Mouse (Mus musculus) midbrain, embryonic 16.5 days (tissue): ENCODE measurements around the gene Synpr. TPM values are rescaled to one million over a fixed set of nuclear protein-coding genes. Genes with fewer than 3 reads are reported as not detected.
A peak's percentile ranks its signal among the peaks of the same experiment; 100 is the strongest.
"Not testable (repeated sequence)": the region's sequence is repeated elsewhere in the genome, so short reads cannot be mapped to it uniquely, and the experiment has no call there.

Source experiments
- ATAC-seq: fragments of 200-750 bp; cut with Nextera tagmentation; 2 replicates; pipeline ENCODE4 v1.8.0; 2017; ENCODE audit warnings: moderate TSS enrichment
- H3K27ac ChIP-seq: fragments of 300-500 bp; sonication (generic); 2 replicates; pipeline ENCODE4 v1.5.1; 2014; ENCODE audit warnings: mild to moderate bottlenecking, low read length, mixed read lengths
- H3K27me3 ChIP-seq: fragments of 300-500 bp; sonication (generic); 2 replicates; pipeline ENCODE4 v1.6.1; 2014; ENCODE audit warnings: low read depth, low read length, mixed read lengths; ENCODE audit not compliant: control insufficient read depth, insufficient read depth
- H3K36me3 ChIP-seq: fragments of 300-500 bp; sonication (generic); 2 replicates; pipeline ENCODE4 v1.6.1; 2014; ENCODE audit warnings: mild to moderate bottlenecking, low read length, moderate library complexity, mixed read lengths; ENCODE audit not compliant: control insufficient read depth, insufficient read depth
- H3K4me1 ChIP-seq: fragments of 300-500 bp; sonication (generic); 2 replicates; pipeline ENCODE4 v1.6.1; 2014; ENCODE audit warnings: mild to moderate bottlenecking, low read length, mixed read lengths; ENCODE audit not compliant: control insufficient read depth, insufficient read depth
- H3K4me2 ChIP-seq: fragments of 300-500 bp; sonication (generic); 2 replicates; pipeline ENCODE4 v1.6.1; 2014; ENCODE audit warnings: mild to moderate bottlenecking, low read length, mixed read lengths
- H3K4me3 ChIP-seq: fragments of 300-500 bp; sonication (generic); 2 replicates; pipeline ENCODE4 v1.5.1; 2014; ENCODE audit warnings: low read depth, mild to moderate bottlenecking, low read length, moderate library complexity, mixed read lengths
- H3K9ac ChIP-seq: fragments of 300-500 bp; sonication (generic); 2 replicates; pipeline ENCODE4 v1.6.1; 2014; ENCODE audit warnings: low read depth, low read length, mixed read lengths
- H3K9me3 ChIP-seq: fragments of 300-500 bp; sonication (generic); replicated peaks from 2 replicates; pipeline ENCODE4 v1.6.1; 2014; ENCODE audit warnings: mild to moderate bottlenecking, low read length, mixed read lengths; ENCODE audit not compliant: control insufficient read depth, poor library complexity, severe bottlenecking
- WGBS: fragments of 180-500 bp; shearing (Covaris S2); extraction: QIAGEN DNeasy Blood & Tissue Kit; methylation state at CpG from one replicate; pipeline ENCODE4 v1.1.7; 2014; 5-methylcytosine and 5-hydroxymethylcytosine counted together
- polyA plus RNA-seq: library from polyadenylated mRNA; unstranded; fragments of >200 nt; fragmentation: Nextera tagmentation; extraction: Ambion mirVana; gene quantifications from 2 replicates; pipeline ENCODE4 v1.2.1, GENCODE M21; 2015

The Synpr gene
- 45.9 and 47.1 TPM in 2 replicates for polyA plus RNA-seq

GRCm38 (mm10) chr14:13284091-13284844 lies at the start of gene Synpr:
Gene Synpr, plus strand, starts transcription at chr14:13284780.
- WGBS: 6% methylated on average over 24 of the region's 27 CpGs
- H3K4me2 ChIP-seq: peak within 1 kb of the TSS; percentile 85
- no peak within 1 kb of the TSS for H3K27ac ChIP-seq
- H3K9me3 ChIP-seq: no peaks in the 10 kb centered on the region
- ATAC-seq: peak; percentile 100
- H3K9ac ChIP-seq: peak within 1 kb of the TSS; percentile 62
- H3K36me3 ChIP-seq: no peaks in the 10 kb centered on the region
- H3K4me1 ChIP-seq: no peaks in the 10 kb centered on the region
- no peaks in the 10 kb centered on the region; the same call in 1 of the 2 replicates for H3K27me3 ChIP-seq
- H3K4me3 ChIP-seq: peak within 1 kb of the TSS; percentile 41

- Histone ChIP-seq H3K36me3 (no peaks in the 10 kb centered on the region), H3K27ac (no peak overlapping the region), H3K27me3 (no peaks in the 10 kb centered on the region), H3K4me2 (no peak overlapping the region), H3K9ac (no peak overlapping the region), H3K4me1 (no peaks in the 10 kb centered on the region), H3K9me3 (no peaks in the 10 kb centered on the region), H3K4me3 (no peak overlapping the region)
- WGBS: 11% methylated on average over 1 of the region's 1 CpGs
- no peak for ATAC-seq
These were observed 47.7 kb upstream of the Synpr start for GRCm38 (mm10) chr14:13236929-13237328.

- no peak overlapping the region for H3K4me2 ChIP-seq
- H3K27me3 ChIP-seq: no peaks in the 10 kb centered on the region
- H3K27ac ChIP-seq: no peak overlapping the region
- H3K9me3 ChIP-seq: no peaks in the 10 kb centered on the region
- H3K4me3 ChIP-seq: no peak overlapping the region
- 23% methylated on average over 4 of the region's 4 CpGs for WGBS
- no peaks in the 10 kb centered on the region for H3K4me1 ChIP-seq
- no peaks in the 10 kb centered on the region for H3K36me3 ChIP-seq
- no peak for ATAC-seq
- H3K9ac ChIP-seq: no peak overlapping the region
These were observed 37.1 kb upstream of the Synpr start for GRCm38 (mm10) chr14:13247431-13247830.

DNA sequence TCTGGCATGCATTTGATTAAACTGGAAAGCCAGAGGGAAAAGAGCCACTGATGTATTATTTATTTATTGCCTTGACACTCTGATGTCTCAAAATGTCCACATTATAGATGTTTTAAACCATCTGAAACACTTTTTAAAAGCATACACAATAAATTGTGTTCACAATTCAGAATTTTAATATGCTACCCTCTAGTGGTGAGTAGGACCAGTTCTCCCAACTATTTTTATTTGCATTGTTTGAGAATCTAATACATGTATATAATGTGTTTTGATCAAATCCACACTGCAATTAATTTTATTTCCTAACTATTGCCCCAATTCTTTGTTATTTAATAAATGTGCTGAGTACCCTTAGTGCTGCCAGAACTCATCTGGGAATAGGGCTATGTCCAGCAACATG lies 35.2 kb upstream of the Synpr start:
- H3K4me3 ChIP-seq: no peak overlapping the region
- H3K4me2 ChIP-seq: no peak overlapping the region
- no peak for ATAC-seq
- H3K4me1 ChIP-seq: no peaks in the 10 kb centered on the region
- no peaks in the 10 kb centered on the region for H3K9me3 ChIP-seq
- H3K27me3 ChIP-seq: no peaks in the 10 kb centered on the region
- no peak overlapping the region for H3K9ac ChIP-seq
- no peaks in the 10 kb centered on the region for H3K36me3 ChIP-seq
- H3K27ac ChIP-seq: no peak overlapping the region

DNA sequence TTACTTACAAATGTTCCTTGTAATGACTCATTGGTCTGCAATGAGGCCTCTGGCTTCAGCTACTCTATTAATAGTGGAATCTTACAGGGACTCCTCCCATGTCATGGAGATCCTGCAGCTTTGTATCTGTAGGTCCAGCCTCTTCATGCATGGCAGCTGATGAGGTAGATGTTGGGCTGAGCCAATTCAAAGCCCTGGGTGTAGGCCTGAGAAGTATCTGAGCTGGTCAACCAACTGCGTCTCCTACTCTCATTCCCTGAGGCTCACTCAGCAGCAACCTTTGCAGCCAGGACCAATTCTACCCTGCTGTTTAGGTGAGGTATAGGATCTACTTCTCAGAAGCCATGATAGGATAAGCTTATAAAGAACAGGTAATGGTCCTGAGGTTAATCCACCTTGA lies 32.0 kb upstream of the Synpr start:
- no peak for ATAC-seq

DNA sequence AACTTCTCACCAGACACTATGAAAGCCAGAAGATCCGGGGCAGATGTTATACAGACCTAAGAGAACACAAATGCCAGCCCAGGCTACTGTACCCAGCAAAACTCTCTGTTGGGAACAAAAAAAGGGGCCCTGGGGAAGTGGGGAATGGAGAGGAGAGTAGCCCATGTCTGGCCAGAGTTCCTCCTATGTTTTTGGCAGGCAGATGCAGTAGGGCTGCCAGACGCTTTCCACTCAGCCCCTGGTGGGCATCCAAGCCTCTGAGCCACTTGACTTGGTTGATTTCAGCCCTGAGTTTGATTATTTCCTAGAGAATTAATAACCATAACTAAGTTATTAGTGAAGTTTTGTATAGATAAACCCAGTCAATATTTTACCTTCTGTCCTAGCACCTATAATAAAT lies 29.8 kb upstream of the Synpr start:
- not testable (repeated sequence) for H3K4me3 ChIP-seq, H3K27me3 ChIP-seq, H3K4me2 ChIP-seq, H3K9ac ChIP-seq, H3K4me1 ChIP-seq, H3K9me3 ChIP-seq, ATAC-seq, H3K36me3 ChIP-seq, H3K27ac ChIP-seq
- WGBS: 87% methylated on average over 2 of the region's 2 CpGs

More for the DNA sequence above, 32.0 kb upstream of the Synpr start:
- Histone ChIP-seq H3K4me2 (no peak overlapping the region), H3K9ac (no peak overlapping the region), H3K27me3 (no peaks in the 10 kb centered on the region), H3K4me3 (no peak overlapping the region), H3K9me3 (no peaks in the 10 kb centered on the region), H3K27ac (no peak overlapping the region), H3K4me1 (no peaks in the 10 kb centered on the region), H3K36me3 (no peaks in the 10 kb centered on the region)
- 96% methylated on average over 1 of the region's 1 CpGs for WGBS

- Histone ChIP-seq H3K4me3 (no peak overlapping the region), H3K36me3 (no peaks in the 10 kb centered on the region), H3K4me2 (no peak overlapping the region), H3K27me3 (no peaks in the 10 kb centered on the region), H3K4me1 (no peaks in the 10 kb centered on the region), H3K27ac (no peak overlapping the region), H3K9ac (no peak overlapping the region), H3K9me3 (no peaks in the 10 kb centered on the region)
- peak; percentile 75 for ATAC-seq
- WGBS: 13% methylated on average over 1 of the region's 1 CpGs
These were observed 22.2 kb upstream of the Synpr start for GRCm38 (mm10) chr14:13262406-13262805.

GRCm38 (mm10) chr14:13266331-13266730 lies 18.2 kb upstream of the Synpr start:
- Histone ChIP-seq H3K27me3 (no peaks in the 10 kb centered on the region), H3K4me2 (no peak overlapping the region), H3K9ac (no peak overlapping the region), H3K4me3 (no peak overlapping the region), H3K4me1 (no peaks in the 10 kb centered on the region), H3K36me3 (no peaks in the 10 kb centered on the region), H3K9me3 (no peaks in the 10 kb centered on the region), H3K27ac (no peak overlapping the region)
- no peak for ATAC-seq
- 87% methylated on average over 2 of the region's 2 CpGs for WGBS

DNA sequence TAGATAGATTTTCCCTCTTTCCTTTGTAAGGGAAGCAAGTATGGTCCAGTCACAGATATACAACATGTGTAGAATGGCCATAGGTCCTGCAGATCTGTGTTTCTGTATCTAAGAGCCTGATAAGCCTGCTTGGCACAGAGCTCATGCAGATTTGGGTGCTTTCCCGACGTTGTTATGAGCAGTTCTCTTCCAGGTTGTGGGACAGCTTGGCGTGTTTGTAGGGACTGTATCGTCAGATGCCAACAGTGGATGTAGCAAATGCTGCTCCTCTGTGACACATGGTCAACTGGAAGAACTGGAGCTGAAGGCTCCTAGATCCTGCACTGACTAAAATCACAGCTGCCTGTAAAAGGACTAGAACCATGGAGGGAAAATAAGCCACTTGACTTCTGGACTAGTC lies 17.4 kb upstream of the Synpr start:
- ATAC-seq: no peak
- WGBS: 90% methylated on average over 4 of the region's 4 CpGs
- H3K9ac ChIP-seq: no peak overlapping the region
- H3K4me3 ChIP-seq: no peak overlapping the region
- no peaks in the 10 kb centered on the region for H3K27me3 ChIP-seq
- H3K27ac ChIP-seq: no peak overlapping the region
- no peaks in the 10 kb centered on the region for H3K9me3 ChIP-seq
- H3K4me1 ChIP-seq: no peaks in the 10 kb centered on the region
- H3K36me3 ChIP-seq: no peaks in the 10 kb centered on the region
- H3K4me2 ChIP-seq: no peak overlapping the region
